Mouse (Mus musculus): ENCODE data around the gene Enox1. TPM values are rescaled to one million over a fixed set of nuclear protein-coding genes. Genes with fewer than 3 reads are reported as not detected.

Enox1 gene
- total RNA-seq, 1 experiment: 25.3 TPM

GRCm38 (mm10) chr14:77638148-77638547 is 481.6 kb downstream of the Enox1 start:
- no peak for DNase-seq (ENCODE audit: low read depth, low spot score)
- H3K4me1 ChIP-seq (ENCODE audit: control insufficient read depth in 2 of 2, insufficient read depth in 2 of 2, low read length in 2 of 2, poor library complexity in 1 of 2): peaks cover 0 to 5% of the 10 kb centered on the region in 2 experiments; a peak in 3 of 4 replicates
- no peak overlapping the region for H3K27ac ChIP-seq (ENCODE audit: insufficient read depth, low read depth, low read length, poor library complexity, severe bottlenecking)
- no peaks in the 10 kb centered on the region for H3K9me3 ChIP-seq (ENCODE audit: control insufficient read depth, insufficient read depth, low read depth, low read length)
- peaks cover 30% of the 10 kb centered on the region for H3K36me3 ChIP-seq (ENCODE audit: control insufficient read depth, insufficient read depth, low read length, poor library complexity, severe bottlenecking)
- no peak overlapping the region for H3K9ac ChIP-seq (ENCODE audit: insufficient read depth, low read depth, low read length, poor library complexity, severe bottlenecking)
- no peak overlapping the region for H3K4me3 ChIP-seq (ENCODE audit: insufficient read depth in 1 of 2, low read depth in 1 of 2, low read length in 2 of 2, poor library complexity in 1 of 2, severe bottlenecking in 1 of 2)
- no peak for TF ChIP-seq HCFC1 (IDR thresholded peaks at IDR 0.05; ENCODE audit: borderline replicate concordance, insufficient read depth, low read length)
- TF ChIP-seq ZNF384 (IDR thresholded peaks at IDR 0.05; ENCODE audit: low read depth, low read length): no peak
- no peak for TF ChIP-seq MAFK (IDR thresholded peaks at IDR 0.05; ENCODE audit: insufficient read depth, low read depth, low read length)
- TF ChIP-seq ZC3H11A (IDR thresholded peaks at IDR 0.05; ENCODE audit: borderline replicate concordance, low read depth, low read length): no peak
- no peak for TF ChIP-seq CHD2 (IDR thresholded peaks at IDR 0.05; ENCODE audit: low read depth, low read length)
- in situ Hi-C loops (cut with MboI; ENCODE audit: low sequenced_read_pairs in 2 of 2, unreplicated experiment in 2 of 2): no loop called here

DNA sequence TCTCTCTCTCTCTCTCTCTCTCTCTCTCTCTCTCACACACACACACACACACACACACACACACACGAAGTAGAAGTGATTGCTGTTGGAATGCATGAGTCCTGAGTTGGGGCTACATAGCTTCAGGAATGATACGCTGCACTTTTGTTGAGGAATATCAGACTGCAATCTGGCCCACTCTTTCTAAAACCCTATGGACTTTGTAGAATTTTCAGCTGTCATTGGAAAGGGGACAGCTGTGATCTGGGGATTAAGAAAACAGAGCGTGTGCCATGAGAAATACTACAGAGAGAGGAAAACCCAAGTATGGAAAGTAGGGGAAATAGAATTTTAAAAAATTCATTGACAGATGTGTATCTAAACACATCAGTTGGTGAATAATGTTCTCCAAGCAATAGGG is 482.1 kb downstream of the Enox1 start:
- Histone ChIP-seq H3K27ac (ENCODE audit: insufficient read depth, low read depth, low read length, poor library complexity, severe bottlenecking) (no peak overlapping the region), H3K4me1 (ENCODE audit: control insufficient read depth in 2 of 2, insufficient read depth in 2 of 2, low read length in 2 of 2, poor library complexity in 1 of 2) (peaks cover 0 to 5% of the 10 kb centered on the region in 2 experiments; a peak in 3 of 4 replicates), H3K4me3 (ENCODE audit: insufficient read depth in 1 of 2, low read depth in 1 of 2, low read length in 2 of 2, poor library complexity in 1 of 2, severe bottlenecking in 1 of 2) (no peak overlapping the region), H3K9me3 (ENCODE audit: control insufficient read depth, insufficient read depth, low read depth, low read length) (no peaks in the 10 kb centered on the region), H3K36me3 (ENCODE audit: control insufficient read depth, insufficient read depth, low read length, poor library complexity, severe bottlenecking) (peaks cover 30% of the 10 kb centered on the region), H3K9ac (ENCODE audit: insufficient read depth, low read depth, low read length, poor library complexity, severe bottlenecking) (no peak overlapping the region)
- no peak for DNase-seq (ENCODE audit: low read depth, low spot score)
- in situ Hi-C loops (cut with MboI; ENCODE audit: low sequenced_read_pairs in 2 of 2, unreplicated experiment in 2 of 2): no loop called here
- TF ChIP-seq ZNF384 (IDR thresholded peaks at IDR 0.05; ENCODE audit: low read depth, low read length) (no peak), ZC3H11A (IDR thresholded peaks at IDR 0.05; ENCODE audit: borderline replicate concordance, low read depth, low read length) (no peak), MAFK (IDR thresholded peaks at IDR 0.05; ENCODE audit: insufficient read depth, low read depth, low read length) (no peak)

DNA sequence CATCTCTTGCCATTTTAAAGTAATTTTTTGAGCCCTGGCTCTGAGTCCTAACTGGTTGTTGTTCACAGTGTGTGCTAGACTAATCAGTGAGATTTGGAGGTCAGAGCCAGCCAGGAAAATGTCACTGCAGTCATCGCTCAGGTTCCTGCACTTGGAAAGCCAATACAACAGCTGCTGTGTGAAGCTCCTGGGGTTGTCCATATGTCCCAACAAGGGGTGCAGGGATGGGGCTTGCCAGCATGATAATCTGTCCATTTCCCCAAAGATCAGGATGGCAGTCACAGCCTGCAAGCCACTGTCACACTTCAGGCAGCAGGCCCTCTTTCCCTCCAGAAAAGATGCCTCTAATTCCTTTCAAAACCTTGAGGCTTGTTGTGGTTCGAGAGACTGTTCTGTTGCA is 483.0 kb downstream of the Enox1 start:
- Histone ChIP-seq H3K9me3 (ENCODE audit: control insufficient read depth, insufficient read depth, low read depth, low read length) (no peaks in the 10 kb centered on the region), H3K4me1 (ENCODE audit: control insufficient read depth in 2 of 2, insufficient read depth in 2 of 2, low read length in 2 of 2, poor library complexity in 1 of 2) (peaks cover 0 to 5% of the 10 kb centered on the region in 2 experiments; a peak in 3 of 4 replicates), H3K9ac (ENCODE audit: insufficient read depth, low read depth, low read length, poor library complexity, severe bottlenecking) (no peak overlapping the region), H3K36me3 (ENCODE audit: control insufficient read depth, insufficient read depth, low read length, poor library complexity, severe bottlenecking) (peaks cover 31% of the 10 kb centered on the region), H3K4me3 (ENCODE audit: insufficient read depth in 1 of 2, low read depth in 1 of 2, low read length in 2 of 2, poor library complexity in 1 of 2, severe bottlenecking in 1 of 2) (no peak overlapping the region), H3K27ac (ENCODE audit: insufficient read depth, low read depth, low read length, poor library complexity, severe bottlenecking) (no peak overlapping the region)
- TF ChIP-seq ZNF384 (IDR thresholded peaks at IDR 0.05; ENCODE audit: low read depth, low read length): no peak
- no peak for TF ChIP-seq MAFK (IDR thresholded peaks at IDR 0.05; ENCODE audit: insufficient read depth, low read depth, low read length)
- TF ChIP-seq ZC3H11A (IDR thresholded peaks at IDR 0.05; ENCODE audit: borderline replicate concordance, low read depth, low read length): no peak
- no peak for TF ChIP-seq CHD2 (IDR thresholded peaks at IDR 0.05; ENCODE audit: low read depth, low read length)
- TF ChIP-seq HCFC1 (IDR thresholded peaks at IDR 0.05; ENCODE audit: borderline replicate concordance, insufficient read depth, low read length): no peak
- no peak for DNase-seq (ENCODE audit: low read depth, low spot score)
- in situ Hi-C loops (cut with MboI; ENCODE audit: low sequenced_read_pairs in 2 of 2, unreplicated experiment in 2 of 2): no loop called here

DNA sequence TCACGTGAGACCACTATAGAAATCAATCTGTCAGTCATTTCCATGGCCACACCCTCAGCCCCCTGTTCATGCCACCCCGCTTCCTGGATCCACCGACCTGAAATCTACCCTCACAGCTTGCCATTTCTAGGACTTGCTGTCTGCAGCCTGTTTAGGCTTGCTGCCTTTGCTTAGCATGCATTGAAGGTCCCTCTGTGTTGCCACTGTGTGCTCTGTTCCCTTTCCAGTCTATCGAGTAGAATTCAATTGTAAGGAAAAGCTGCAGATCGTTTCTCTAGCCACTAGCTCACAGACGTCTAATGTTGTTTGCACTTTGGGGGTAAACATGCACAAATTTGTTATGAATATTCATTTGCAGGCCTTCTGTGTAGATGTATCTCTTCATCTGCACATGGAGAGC is 485.8 kb downstream of the Enox1 start:
- in situ Hi-C loops (cut with MboI; ENCODE audit: low sequenced_read_pairs in 2 of 2, unreplicated experiment in 2 of 2): loop anchor here in 1 of 2 experiments (10.0 kb wide), 1 partner anchor 58 kb away; no protein-coding TSS in a partner anchor
- H3K9ac ChIP-seq (ENCODE audit: insufficient read depth, low read depth, low read length, poor library complexity, severe bottlenecking): no peak overlapping the region
- H3K9me3 ChIP-seq (ENCODE audit: control insufficient read depth, insufficient read depth, low read depth, low read length): no peaks in the 10 kb centered on the region
- no peak for DNase-seq (ENCODE audit: low read depth, low spot score)
- H3K27ac ChIP-seq (ENCODE audit: insufficient read depth, low read depth, low read length, poor library complexity, severe bottlenecking): no peak overlapping the region
- TF ChIP-seq ZC3H11A (IDR thresholded peaks at IDR 0.05; ENCODE audit: borderline replicate concordance, low read depth, low read length): no peak
- no peak for TF ChIP-seq HCFC1 (IDR thresholded peaks at IDR 0.05; ENCODE audit: borderline replicate concordance, insufficient read depth, low read length)
- TF ChIP-seq ZNF384 (IDR thresholded peaks at IDR 0.05; ENCODE audit: low read depth, low read length): no peak
- TF ChIP-seq MAFK (IDR thresholded peaks at IDR 0.05; ENCODE audit: insufficient read depth, low read depth, low read length): no peak
- TF ChIP-seq CHD2 (IDR thresholded peaks at IDR 0.05; ENCODE audit: low read depth, low read length): no peak
- peaks cover 29% of the 10 kb centered on the region for H3K36me3 ChIP-seq (ENCODE audit: control insufficient read depth, insufficient read depth, low read length, poor library complexity, severe bottlenecking)
- H3K4me3 ChIP-seq (ENCODE audit: insufficient read depth in 1 of 2, low read depth in 1 of 2, low read length in 2 of 2, poor library complexity in 1 of 2, severe bottlenecking in 1 of 2): no peak overlapping the region
- H3K4me1 ChIP-seq (ENCODE audit: control insufficient read depth in 2 of 2, insufficient read depth in 2 of 2, low read length in 2 of 2, poor library complexity in 1 of 2): no peaks in the 10 kb centered on the region; a peak in 3 of 4 replicates

DNA sequence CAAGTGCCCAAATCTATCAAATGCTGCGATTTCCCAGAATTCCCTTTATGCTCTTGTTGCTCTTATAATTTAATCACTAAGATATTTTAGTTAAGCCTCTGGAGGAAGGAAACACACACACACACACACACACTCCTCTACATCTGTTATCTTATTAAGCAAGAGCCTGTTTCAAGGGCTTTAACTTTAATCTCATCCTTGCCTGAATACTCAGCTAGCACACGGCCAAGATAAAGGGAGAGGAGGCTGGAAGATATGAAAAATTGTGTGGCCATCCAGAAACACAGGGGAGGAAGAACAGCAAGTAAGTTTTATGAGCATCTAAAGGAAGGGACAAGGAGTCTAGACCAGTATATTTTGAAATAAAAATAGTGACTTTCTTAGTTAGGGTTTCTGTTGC is 489.6 kb downstream of the Enox1 start:
- Histone ChIP-seq H3K9me3 (ENCODE audit: control insufficient read depth, insufficient read depth, low read depth, low read length) (no peaks in the 10 kb centered on the region), H3K36me3 (ENCODE audit: control insufficient read depth, insufficient read depth, low read length, poor library complexity, severe bottlenecking) (peaks cover 28% of the 10 kb centered on the region), H3K4me3 (ENCODE audit: insufficient read depth in 1 of 2, low read depth in 1 of 2, low read length in 2 of 2, poor library complexity in 1 of 2, severe bottlenecking in 1 of 2) (no peak overlapping the region), H3K4me1 (ENCODE audit: control insufficient read depth in 2 of 2, insufficient read depth in 2 of 2, low read length in 2 of 2, poor library complexity in 1 of 2) (peaks cover 0 to 16% of the 10 kb centered on the region in 2 experiments; a peak in 3 of 4 replicates), H3K9ac (ENCODE audit: insufficient read depth, low read depth, low read length, poor library complexity, severe bottlenecking) (no peak overlapping the region), H3K27ac (ENCODE audit: insufficient read depth, low read depth, low read length, poor library complexity, severe bottlenecking) (no peak overlapping the region; the same call in 1 of the 2 replicates)
- no peak for DNase-seq (ENCODE audit: low read depth, low spot score)
- no peak for TF ChIP-seq MAFK (IDR thresholded peaks at IDR 0.05; ENCODE audit: insufficient read depth, low read depth, low read length)
- no peak for TF ChIP-seq ZC3H11A (IDR thresholded peaks at IDR 0.05; ENCODE audit: borderline replicate concordance, low read depth, low read length)
- no peak for TF ChIP-seq CHD2 (IDR thresholded peaks at IDR 0.05; ENCODE audit: low read depth, low read length)
- TF ChIP-seq HCFC1 (IDR thresholded peaks at IDR 0.05; ENCODE audit: borderline replicate concordance, insufficient read depth, low read length): no peak
- no peak for TF ChIP-seq ZNF384 (IDR thresholded peaks at IDR 0.05; ENCODE audit: low read depth, low read length)
- in situ Hi-C loops (cut with MboI; ENCODE audit: low sequenced_read_pairs in 2 of 2, unreplicated experiment in 2 of 2): loop anchor here in 1 of 2 experiments (10.0 kb wide), 1 partner anchor 61 kb away; no protein-coding TSS in a partner anchor
